ENCODE assay signal across 10 mouse cellular contexts in genomic region chr17:53833366-53833765, GRCm38 (mm10). TPM values are rescaled to one million over a fixed set of nuclear protein-coding genes. Genes with fewer than 3 reads are reported as not detected.
DNase-seq lines count a peak whose midpoint lies in the region; ATAC-seq lines count a peak whose summit lies in the region.
"Had no signal": no experiment of that assay in that cellular context is flagged by ENCODE, and none has a peak within 500 bp of the region (broad histone marks: within the 10 kb centered on the region; RNA-seq: fewer than 3 reads in every experiment).

No protein-coding gene starts in this region.

- H3K9ac ChIP-seq in forebrain, embryonic 15.5 days (replicated peaks): no peak overlapping the region
- H3K9ac ChIP-seq in forebrain, embryonic 12.5 days: no peak overlapping the region
- no peak overlapping the region for H3K9ac ChIP-seq in neural tube, embryonic 11.5 days (ENCODE audit: low read length)
- H3K9ac ChIP-seq in neural tube, embryonic 15.5 days (replicated peaks): no peak overlapping the region
- H3K9ac ChIP-seq: heart, embryonic 15.5 days; neural tube, embryonic 12.5 days had no signal

- no peaks in the 10 kb centered on the region for H3K36me3 ChIP-seq in forebrain, embryonic 15.5 days
- no peaks in the 10 kb centered on the region for H3K36me3 ChIP-seq in forebrain, embryonic 12.5 days (replicated peaks)
- no peaks in the 10 kb centered on the region for H3K36me3 ChIP-seq in neural tube, embryonic 11.5 days (ENCODE audit: control insufficient read depth, insufficient read depth, low read length)
- H3K36me3 ChIP-seq in neural tube, embryonic 15.5 days: no peaks in the 10 kb centered on the region
- H3K36me3 ChIP-seq: heart, embryonic 15.5 days; neural tube, embryonic 12.5 days had no signal

- no peaks in the 10 kb centered on the region for H3K27me3 ChIP-seq in forebrain, embryonic 15.5 days
- H3K27me3 ChIP-seq in forebrain, embryonic 12.5 days: no peaks in the 10 kb centered on the region
- H3K27me3 ChIP-seq in neural tube, embryonic 11.5 days (ENCODE audit: control insufficient read depth, insufficient read depth, low read length): no peaks in the 10 kb centered on the region
- no peaks in the 10 kb centered on the region for H3K27me3 ChIP-seq in neural tube, embryonic 15.5 days (replicated peaks)
- H3K27me3 ChIP-seq: heart, embryonic 15.5 days; neural tube, embryonic 12.5 days had no signal

- 0 out of 2 replicates have a peak, but pooled peaks have one; percentile 19 for ATAC-seq in forebrain, embryonic 15.5 days (replicated peaks)
- no peak for ATAC-seq in forebrain, embryonic 12.5 days (ENCODE audit: low FRiP score)
- ATAC-seq in neural tube, embryonic 11.5 days (ENCODE audit: insufficient read depth, low FRiP score, low TSS enrichment): no peak
- no peak for ATAC-seq in neural tube, embryonic 15.5 days (ENCODE audit: low FRiP score)

- H3K27ac ChIP-seq in forebrain, embryonic 15.5 days (replicated peaks): no peak overlapping the region
- no peak overlapping the region for H3K27ac ChIP-seq in forebrain, embryonic 12.5 days
- no peak overlapping the region for H3K27ac ChIP-seq in neural tube, embryonic 11.5 days (ENCODE audit: low read depth, low read length)
- no peak overlapping the region for H3K27ac ChIP-seq in neural tube, embryonic 15.5 days (replicated peaks)
- H3K27ac ChIP-seq: heart, embryonic 15.5 days; neural tube, embryonic 12.5 days had no signal

- H3K9me3 ChIP-seq in forebrain, embryonic 15.5 days: no peaks in the 10 kb centered on the region
- H3K9me3 ChIP-seq in forebrain, embryonic 12.5 days: peaks cover 11% of the 10 kb centered on the region; the same call in 1 of the 2 replicates
- H3K9me3 ChIP-seq in neural tube, embryonic 11.5 days (ENCODE audit: control insufficient read depth, low read length): no peaks in the 10 kb centered on the region
- no peaks in the 10 kb centered on the region for H3K9me3 ChIP-seq in neural tube, embryonic 15.5 days (replicated peaks)
- H3K9me3 ChIP-seq: neural tube, embryonic 12.5 days had no signal

- H3K4me1 ChIP-seq in forebrain, embryonic 15.5 days: no peaks in the 10 kb centered on the region
- no peaks in the 10 kb centered on the region for H3K4me1 ChIP-seq in forebrain, embryonic 12.5 days
- no peaks in the 10 kb centered on the region for H3K4me1 ChIP-seq in neural tube, embryonic 11.5 days (ENCODE audit: control insufficient read depth, insufficient read depth, low read length)
- no peaks in the 10 kb centered on the region for H3K4me1 ChIP-seq in neural tube, embryonic 15.5 days
- H3K4me1 ChIP-seq: heart, embryonic 15.5 days; neural tube, embryonic 12.5 days had no signal

- no peak overlapping the region for H3K4me3 ChIP-seq in forebrain, embryonic 15.5 days
- no peak overlapping the region for H3K4me3 ChIP-seq in forebrain, embryonic 12.5 days (replicated peaks)
- no peak overlapping the region for H3K4me3 ChIP-seq in neural tube, embryonic 11.5 days (ENCODE audit: low read depth, low read length)
- no peak overlapping the region for H3K4me3 ChIP-seq in neural tube, embryonic 15.5 days (replicated peaks)
- H3K4me3 ChIP-seq: heart, embryonic 15.5 days; neural tube, embryonic 12.5 days had no signal

- WGBS in forebrain, embryonic 15.5 days: 52% methylated on average over 3 of the region's 3 CpGs
- WGBS in forebrain, embryonic 12.5 days: 57% methylated on average over 3 of the region's 3 CpGs
- WGBS in neural tube, embryonic 11.5 days: 64% methylated on average over 3 of the region's 3 CpGs
- 63% methylated on average over 3 of the region's 3 CpGs for WGBS in neural tube, embryonic 15.5 days

- no peak overlapping the region for H3K4me2 ChIP-seq in forebrain, embryonic 15.5 days (replicated peaks)
- no peak overlapping the region for H3K4me2 ChIP-seq in forebrain, embryonic 12.5 days
- H3K4me2 ChIP-seq in neural tube, embryonic 11.5 days (ENCODE audit: low read depth): no peak overlapping the region
- H3K4me2 ChIP-seq in neural tube, embryonic 15.5 days: no peak overlapping the region
- H3K4me2 ChIP-seq: heart, embryonic 15.5 days; neural tube, embryonic 12.5 days had no signal

- DNase-seq in neural tube, embryonic 11.5 days (ENCODE audit: low spot score): peak; percentile 32
- DNase-seq in cerebellum, postnatal 25 days: peak; percentile 52 to 67
- DNase-seq in kidney, postnatal 10 days: peak; percentile 22
- peak; percentile 40 for DNase-seq in retina, postnatal 1 day
- no peak for DNase-seq in thymus, adult 18-20 months

RNA-seq across cellular contexts. Expression of gene Sult1c2, which starts 12.8 kb away (rescaled TPM):
- polyA plus RNA-seq in forebrain, embryonic 15.5 days (2015; fragmentation: Nextera tagmentation; extraction: Ambion mirVana): not detected in 2 replicates
- polyA plus RNA-seq in forebrain, embryonic 12.5 days (2016; fragmentation: Nextera tagmentation; extraction: Ambion mirVana): not detected in 2 replicates
- polyA plus RNA-seq in neural tube, embryonic 11.5 days (2014; fragmentation: Nextera tagmentation; extraction: Ambion mirVana): not detected in 2 replicates
- polyA plus RNA-seq in neural tube, embryonic 15.5 days (2015; fragmentation: Nextera tagmentation; extraction: Ambion mirVana): 0.09 TPM in 1 of 2 replicates, not detected in the other
- polyA plus RNA-seq: heart, embryonic 15.5 days; neural tube, embryonic 12.5 days had no signal

Comparison
In these comparisons a context has a peak if more than half of its experiments do, and no peak if none do; other contexts are left out.
1. DNase-seq: peak in neural tube, embryonic 11.5 days (single experiment), cerebellum, postnatal 25 days (2 of 2), kidney, postnatal 10 days (single experiment) and retina, postnatal 1 day (single experiment); none in thymus, adult 18-20 months (0 of 2).